Mouse (Mus musculus) cortical plate, adult 2 months (tissue): ENCODE data around the gene Tkt.

Source experiments
- CTCF ChIP-seq: fragments of 200-500 bp; IDR thresholded peaks from 2 replicates; pipeline ENCODE4 v1.5.1; 2011; ENCODE audit warnings: mild to moderate bottlenecking, control low read depth, low read length; ENCODE audit not compliant: insufficient read depth; ENCODE audit errors: extremely low read depth
- POLR2A ChIP-seq: fragments of 200-500 bp; IDR thresholded peaks from 2 replicates; pipeline ENCODE4 v1.6.1; 2011; ENCODE audit warnings: mild to moderate bottlenecking, low read length, control low read depth; ENCODE audit not compliant: insufficient read depth; ENCODE audit errors: extremely low read depth

GRCm38 (mm10) chr14:30591417-30591816 is 43.3 kb downstream of the Tkt start:
- peak; percentile 81 for TF ChIP-seq CTCF
- TF ChIP-seq POLR2A = no peak
